Mouse (Mus musculus) thymus, postnatal 14 days (tissue): ENCODE data around the gene Top1.

Experiments used
- DNase-seq: peaks from one replicate; pipeline ENCODE4 v3.0.0; 2021

Top1 gene

GRCm38 (mm10) chr2:160645614-160646137, at the start of gene Top1:
Gene Top1, plus strand, starts transcription at chr2:160645888.
- DNase-seq = peak; percentile 98

- peak; percentile 66 for DNase-seq
Observed at GRCm38 (mm10) chr2:160597582-160598281, 48.0 kb upstream of the Top1 start.

- peak; percentile 62 for DNase-seq
Observed at GRCm38 (mm10) chr2:160601805-160602204, 43.9 kb upstream of the Top1 start.

- DNase-seq = no peak
Observed at GRCm38 (mm10) chr2:160603154-160603933, 42.3 kb upstream of the Top1 start.

GRCm38 (mm10) chr2:160610012-160610411, 35.7 kb upstream of the Top1 start:
- no peak for DNase-seq

- no peak for DNase-seq
Observed at GRCm38 (mm10) chr2:160613186-160613919, 32.3 kb upstream of the Top1 start.

- no peak for DNase-seq
Observed at GRCm38 (mm10) chr2:160617741-160618140, 27.9 kb upstream of the Top1 start.

- no peak for DNase-seq
Observed at GRCm38 (mm10) chr2:160618619-160619220, 27.0 kb upstream of the Top1 start.

GRCm38 (mm10) chr2:160619300-160619699, 26.4 kb upstream of the Top1 start:
- no peak for DNase-seq

GRCm38 (mm10) chr2:160619831-160620230, 25.9 kb upstream of the Top1 start:
- no peak for DNase-seq

- DNase-seq = no peak
Observed at GRCm38 (mm10) chr2:160620279-160620963, 25.3 kb upstream of the Top1 start.

GRCm38 (mm10) chr2:160621001-160621448, 24.7 kb upstream of the Top1 start:
- DNase-seq = no peak

- no peak for DNase-seq
Observed at GRCm38 (mm10) chr2:160621661-160622211, 24.0 kb upstream of the Top1 start.

- DNase-seq = no peak
Observed at GRCm38 (mm10) chr2:160622646-160623045, 23.0 kb upstream of the Top1 start.

GRCm38 (mm10) chr2:160623745-160624144, 21.9 kb upstream of the Top1 start:
- no peak for DNase-seq

GRCm38 (mm10) chr2:160627207-160628025, 18.3 kb upstream of the Top1 start:
- DNase-seq = no peak

- no peak for DNase-seq
Observed at GRCm38 (mm10) chr2:160628055-160628454, 17.6 kb upstream of the Top1 start.

GRCm38 (mm10) chr2:160628666-160629527, 16.8 kb upstream of the Top1 start:
- DNase-seq = no peak

GRCm38 (mm10) chr2:160629528-160629830, 16.2 kb upstream of the Top1 start:
- DNase-seq = no peak
